Mouse (Mus musculus) kidney, adult 18-20 months (tissue): ENCODE measurements around the gene Efcab3.
"Not testable (repeated sequence)": the region's sequence is repeated elsewhere in the genome, so short reads cannot be mapped to it uniquely, and the experiment has no call there.

ENCODE experiments used
- DNase-seq: peaks from one replicate; pipeline ENCODE4 v3.0.0; 2021

The Efcab3 gene

GRCm38 (mm10) chr11:105063292-105063691 is at the start of gene Efcab3:
Gene Efcab3, plus strand, starts transcription at chr11:105063592.
- DNase-seq = no peak

GRCm38 (mm10) chr11:105021071-105021470 is 42.3 kb upstream of the Efcab3 start:
- DNase-seq = peak; percentile 6

GRCm38 (mm10) chr11:105028744-105029348 is 34.5 kb upstream of the Efcab3 start:
- no peak for DNase-seq

DNA sequence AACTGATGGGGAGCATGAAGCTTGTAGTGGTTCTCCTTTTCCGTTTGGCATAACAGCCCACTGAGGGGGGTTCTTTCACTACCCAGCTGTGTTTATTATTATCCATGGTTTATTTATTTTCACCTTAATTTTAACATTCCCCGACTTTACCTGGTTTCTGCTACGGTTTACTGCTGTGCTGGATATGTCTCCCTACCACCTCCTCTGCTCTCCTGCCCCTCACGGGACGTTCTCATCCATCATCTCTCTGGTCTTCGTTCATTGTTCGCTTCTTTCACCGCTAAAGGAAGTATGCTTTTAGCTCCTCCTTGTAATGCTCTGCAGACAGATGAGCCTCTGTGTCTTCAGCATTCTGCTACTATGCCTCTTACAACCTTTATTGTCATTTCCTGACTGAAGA is 33.9 kb upstream of the Efcab3 start:
- no peak for DNase-seq

DNA sequence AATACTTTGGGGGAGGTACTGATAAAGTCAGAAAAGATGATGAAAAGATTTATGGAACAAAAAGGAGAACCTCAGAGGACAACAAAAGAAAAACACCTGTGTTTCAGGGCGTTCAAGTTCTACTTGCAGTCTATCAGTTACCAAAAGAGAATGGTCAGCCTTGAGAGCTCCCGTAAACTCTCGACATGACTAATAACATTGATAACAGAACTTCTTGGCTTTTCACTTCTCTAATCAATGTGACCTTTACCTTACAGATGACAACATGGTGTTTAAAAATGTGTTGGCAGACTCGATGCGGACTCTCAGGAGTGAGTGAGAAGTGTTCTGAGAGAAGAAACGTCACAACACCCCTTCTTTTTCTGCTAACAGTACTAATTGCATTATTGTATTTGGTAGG is 33.2 kb upstream of the Efcab3 start:
- DNase-seq = no peak

DNA sequence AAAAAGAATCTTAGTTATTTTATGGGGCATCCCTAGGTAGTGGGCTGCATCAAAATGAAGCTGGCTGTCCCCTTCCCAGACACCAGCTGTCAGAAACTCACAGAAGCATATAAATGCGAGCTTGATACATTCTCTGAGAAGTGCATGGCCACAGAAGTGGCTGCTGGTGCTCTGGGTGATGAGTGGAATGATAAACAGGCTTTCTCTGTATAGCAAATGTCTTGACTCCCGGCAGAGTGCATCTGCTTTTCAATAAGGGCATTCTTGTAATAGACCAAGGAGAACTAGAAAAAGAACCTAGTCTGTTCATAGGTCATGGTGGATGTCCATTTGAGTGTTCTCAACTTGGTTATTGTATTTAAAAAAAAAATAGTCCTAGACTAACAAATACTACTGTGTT is 32.3 kb upstream of the Efcab3 start:
- no peak for DNase-seq

GRCm38 (mm10) chr11:105035081-105035480 is 28.3 kb upstream of the Efcab3 start:
- no peak for DNase-seq

- not testable (repeated sequence) for DNase-seq
These were observed 49.1 kb downstream of the Efcab3 start for GRCm38 (mm10) chr11:105112448-105112847.

GRCm38 (mm10) chr11:105117814-105118213 is 54.4 kb downstream of the Efcab3 start:
- no peak for DNase-seq

DNA sequence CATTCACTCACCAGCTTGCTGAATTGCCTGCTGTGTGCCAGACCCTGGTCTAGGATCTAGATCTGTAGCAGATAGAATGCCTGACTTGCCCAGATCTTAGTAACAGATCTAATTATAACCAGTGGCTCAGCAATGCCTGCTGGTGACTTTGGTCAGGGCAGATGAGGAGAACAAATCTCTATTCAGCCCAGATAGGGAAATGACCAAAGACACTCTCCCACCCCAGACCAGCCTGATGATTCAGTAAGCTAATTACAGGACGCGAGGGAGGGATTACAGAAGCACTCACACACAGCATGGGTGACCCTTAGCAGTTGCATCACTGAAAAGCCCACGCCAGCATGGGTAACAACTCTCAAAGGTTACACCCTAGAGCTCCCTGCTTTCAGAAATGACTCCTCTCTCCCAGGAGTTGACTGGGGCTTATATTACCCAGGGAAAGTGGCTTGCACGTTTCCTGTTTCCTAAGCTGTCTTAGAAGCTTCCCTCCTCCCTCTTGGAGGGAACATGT is 57.2 kb downstream of the Efcab3 start:
- DNase-seq = no peak

GRCm38 (mm10) chr11:105121792-105122191 is 58.4 kb downstream of the Efcab3 start:
- DNase-seq = not testable (repeated sequence)

GRCm38 (mm10) chr11:105123986-105124385 is 60.6 kb downstream of the Efcab3 start:
- DNase-seq = peak; percentile 74

DNA sequence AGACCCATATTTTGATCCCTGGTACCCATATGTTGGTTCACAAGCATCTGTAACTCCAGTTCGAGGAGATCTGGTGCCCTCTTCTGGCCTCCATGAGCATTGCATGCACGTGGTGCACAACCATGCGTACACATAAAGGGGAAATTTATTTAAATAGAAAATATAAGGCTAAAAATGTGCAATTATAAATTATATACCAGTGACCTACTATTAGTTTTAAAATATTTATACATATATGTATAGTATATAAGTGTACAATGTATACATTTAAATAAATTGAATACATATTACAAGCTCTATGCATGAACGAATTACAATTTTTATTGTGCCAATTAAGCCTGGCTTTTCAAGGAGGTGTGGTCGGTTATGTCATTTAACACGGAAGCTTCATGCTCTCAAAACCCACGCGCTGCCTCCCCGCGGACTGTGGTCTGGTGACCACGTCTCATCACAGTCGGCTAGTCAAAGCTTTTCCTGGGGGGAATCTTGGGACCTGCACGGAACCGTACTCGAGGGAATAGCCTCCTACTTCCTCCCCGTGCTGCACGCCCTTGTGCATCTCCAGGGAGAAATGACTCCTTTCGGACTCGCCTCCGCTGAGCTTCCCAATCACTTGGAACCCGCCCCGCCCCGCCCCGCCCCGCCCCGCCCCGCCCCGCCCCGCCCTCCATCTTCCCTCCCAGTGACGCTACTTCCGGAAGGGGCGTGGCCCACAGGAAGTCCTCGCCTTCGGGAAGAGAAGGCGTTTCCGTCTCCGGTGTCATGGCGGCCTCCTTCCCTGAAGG is 62.5 kb downstream of the Efcab3 start, which contains the start of gene Mettl2:
Gene Mettl2 (plus strand): TSS at position 691 of the 785 bp plus-strand sequence.
- DNase-seq = peak; percentile 83

- no peak for DNase-seq
These were observed 63.2 kb downstream of the Efcab3 start for GRCm38 (mm10) chr11:105126520-105127029.

DNA sequence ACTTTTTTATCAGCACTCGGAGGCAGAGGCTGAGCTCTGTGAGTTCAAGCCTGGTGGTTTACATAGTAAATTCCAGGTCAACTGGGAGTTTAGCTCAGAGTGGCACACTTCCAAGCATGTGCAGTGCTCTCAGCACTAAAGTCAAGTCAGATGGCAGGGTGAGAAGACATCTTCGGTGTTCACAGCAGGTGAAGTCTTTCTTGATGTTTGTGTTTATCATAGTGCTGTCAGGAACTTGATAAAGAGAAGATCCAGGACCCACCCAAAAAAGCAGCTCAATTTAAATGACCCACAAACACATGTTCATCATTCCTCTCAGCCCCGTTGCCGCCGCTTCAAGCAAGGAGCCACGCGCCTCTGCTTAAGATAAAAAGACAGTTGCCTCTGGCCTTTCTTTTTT is 72.3 kb downstream of the Efcab3 start:
- DNase-seq = no peak

- not testable (repeated sequence) for DNase-seq
These were observed 73.9 kb downstream of the Efcab3 start for GRCm38 (mm10) chr11:105137255-105137654.

- DNase-seq = not testable (repeated sequence)
These were observed 77.1 kb downstream of the Efcab3 start for GRCm38 (mm10) chr11:105140512-105140911.

- no peak for DNase-seq
These were observed 77.7 kb downstream of the Efcab3 start for GRCm38 (mm10) chr11:105141115-105141514.

DNA sequence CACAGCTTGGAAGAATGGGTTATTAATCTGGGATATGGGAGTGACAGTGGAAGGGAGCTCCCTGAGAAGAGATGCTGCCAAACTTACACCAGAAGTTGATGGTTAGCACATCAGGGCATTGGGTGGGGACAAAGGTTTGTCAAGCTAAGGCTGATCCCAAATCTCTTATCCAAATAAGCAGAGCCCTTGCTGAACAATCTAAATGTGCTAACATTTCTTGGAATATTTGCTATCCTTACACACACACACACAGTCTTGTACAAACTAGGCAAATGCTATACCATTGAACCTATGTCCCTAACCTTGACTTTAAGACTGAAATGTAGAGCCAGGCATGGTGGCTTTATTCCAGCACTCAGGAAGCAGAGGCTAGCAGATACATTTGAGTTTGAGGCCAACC is 80.2 kb downstream of the Efcab3 start:
- DNase-seq = no peak

GRCm38 (mm10) chr11:105144084-105144483 is 80.7 kb downstream of the Efcab3 start:
- DNase-seq = no peak

DNA sequence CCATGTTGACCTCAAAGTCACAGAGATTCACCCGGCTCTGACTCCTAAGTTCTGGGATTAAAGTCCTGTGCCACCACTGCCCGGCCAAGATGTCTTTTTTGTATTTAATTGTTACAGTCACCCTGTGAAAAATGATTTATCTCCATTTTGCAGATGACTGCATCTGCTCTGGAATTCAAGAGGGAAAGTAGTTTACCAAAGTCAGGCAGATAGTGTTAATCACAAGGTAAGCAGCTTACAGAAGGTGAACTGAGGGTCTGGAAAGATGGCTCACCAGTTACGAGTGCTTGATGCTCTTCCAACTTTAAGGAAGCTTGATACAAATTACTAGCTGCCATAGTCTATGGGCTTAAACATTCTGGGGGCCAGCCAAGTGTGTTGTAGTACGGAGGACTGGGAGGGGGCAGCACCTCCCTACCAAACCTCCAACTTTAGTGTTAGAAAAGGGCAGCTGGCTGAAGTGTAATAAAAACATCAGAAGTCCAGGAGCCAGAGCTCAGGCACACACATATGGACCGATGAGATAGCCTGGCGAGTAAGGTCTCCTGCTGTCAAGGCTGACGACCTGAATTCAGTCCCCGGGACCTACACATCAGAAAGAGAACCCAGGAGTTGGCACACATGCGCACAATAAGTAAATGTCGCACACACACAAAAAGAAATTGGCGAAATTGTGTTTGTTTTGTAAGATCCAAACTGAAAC is 81.3 kb downstream of the Efcab3 start:
- DNase-seq = no peak

GRCm38 (mm10) chr11:105145211-105145610 is 81.8 kb downstream of the Efcab3 start:
- no peak for DNase-seq

GRCm38 (mm10) chr11:105146593-105146992 is 83.2 kb downstream of the Efcab3 start, which contains the start of gene Gm10842:
Gene Gm10842, plus strand, starts transcription at chr11:105146893.
- DNase-seq = no peak
